Mouse (Mus musculus): ENCODE results near the gene Vmn1r234. TPM values are rescaled to one million over a fixed set of nuclear protein-coding genes. Genes with fewer than 3 reads are reported as not detected.
"Not testable (repeated sequence)": the region's sequence is repeated elsewhere in the genome, so short reads cannot be mapped to it uniquely, and the experiment has no call there.

Vmn1r234 gene
- polyA plus RNA-seq (2012; rRNA removed) (not detected in 2 replicates), polyA plus RNA-seq (2014; fragmentation: Nextera tagmentation; extraction: Ambion mirVana) (not detected in 2 replicates)

DNA sequence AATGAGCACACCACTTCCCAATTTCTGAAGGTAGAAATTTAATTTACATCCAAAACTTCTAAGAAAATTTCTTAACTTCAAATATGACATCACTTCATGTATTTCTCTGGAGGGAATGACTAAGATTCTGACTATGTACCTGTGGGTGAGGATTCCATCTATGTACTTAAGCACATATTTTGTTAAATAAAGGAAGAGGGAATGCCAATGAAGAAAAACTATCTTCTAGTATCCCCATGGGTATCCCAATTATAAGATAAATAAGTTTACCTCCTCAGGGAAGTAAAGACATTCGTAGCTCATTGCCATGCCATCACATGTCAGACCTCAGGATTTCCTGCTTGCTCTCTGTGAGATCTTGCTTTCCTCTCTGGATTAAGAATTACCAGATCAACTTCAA, at the start of gene Vmn1r234:
Gene Vmn1r234, plus strand, starts transcription at position 301 of the 400 bp plus-strand sequence.
- no peak for ATAC-seq (ENCODE audit: low FRiP score, low read depth)
- Histone ChIP-seq H3K27ac (replicated peaks; ENCODE audit: low read depth, low read length) (no peak within 1 kb of the TSS), H3K4me3 (replicated peaks; ENCODE audit: low read length) (no peak within 1 kb of the TSS), H3K9ac (ENCODE audit: low read depth, low read length, severe bottlenecking) (no peak within 1 kb of the TSS), H3K4me2 (replicated peaks; ENCODE audit: low read depth, low read length, severe bottlenecking) (no peak within 1 kb of the TSS), H3K27me3 (ENCODE audit: control insufficient read depth, insufficient read depth, low read length) (no peaks in the 10 kb centered on the region), H3K9me3 (ENCODE audit: control insufficient read depth, low read length) (no peaks in the 10 kb centered on the region), H3K36me3 (ENCODE audit: control insufficient read depth, insufficient read depth, low read length) (no peaks in the 10 kb centered on the region), H3K4me1 (ENCODE audit: control insufficient read depth, insufficient read depth, low read length) (no peaks in the 10 kb centered on the region)
- TF ChIP-seq POLR2A (IDR thresholded peaks at IDR 0.05; ENCODE audit: borderline replicate concordance, extremely low read depth, insufficient read depth, insufficient read length), result no peak
- no peak for DNase-seq (ENCODE audit: low spot score)
- WGBS, result 84% methylated on average over 1 of the region's 1 CpGs

GRCm38 (mm10) chr17:21211081-21211480, 14.8 kb upstream of the Vmn1r234 start:
- not testable (repeated sequence) for H3K27ac ChIP-seq (replicated peaks; ENCODE audit: low read depth, low read length); H3K4me1 ChIP-seq (ENCODE audit: control insufficient read depth, insufficient read depth, low read length); DNase-seq (ENCODE audit: low spot score); H3K4me2 ChIP-seq (replicated peaks; ENCODE audit: low read depth, low read length, severe bottlenecking); H3K4me3 ChIP-seq (replicated peaks; ENCODE audit: low read length); H3K27me3 ChIP-seq (ENCODE audit: control insufficient read depth, insufficient read depth, low read length); H3K9me3 ChIP-seq (ENCODE audit: control insufficient read depth, low read length); ATAC-seq (ENCODE audit: low FRiP score, low read depth); H3K9ac ChIP-seq (ENCODE audit: low read depth, low read length, severe bottlenecking); H3K36me3 ChIP-seq (ENCODE audit: control insufficient read depth, insufficient read depth, low read length)
- WGBS, result 82% methylated on average over 1 of the region's 1 CpGs

- Histone ChIP-seq H3K36me3 (ENCODE audit: control insufficient read depth, insufficient read depth, low read length) (no peaks in the 10 kb centered on the region), H3K9ac (ENCODE audit: low read depth, low read length, severe bottlenecking) (no peak overlapping the region), H3K4me3 (replicated peaks; ENCODE audit: low read length) (no peak overlapping the region), H3K4me1 (ENCODE audit: control insufficient read depth, insufficient read depth, low read length) (no peaks in the 10 kb centered on the region), H3K4me2 (replicated peaks; ENCODE audit: low read depth, low read length, severe bottlenecking) (no peak overlapping the region), H3K27ac (replicated peaks; ENCODE audit: low read depth, low read length) (no peak overlapping the region), H3K27me3 (ENCODE audit: control insufficient read depth, insufficient read depth, low read length) (no peaks in the 10 kb centered on the region), H3K9me3 (ENCODE audit: control insufficient read depth, low read length) (no peaks in the 10 kb centered on the region)
- no peak for TF ChIP-seq POLR2A (IDR thresholded peaks at IDR 0.05; ENCODE audit: borderline replicate concordance, extremely low read depth, insufficient read depth, insufficient read length)
- DNase-seq (ENCODE audit: low spot score) (peak; percentile 47), ATAC-seq (ENCODE audit: low FRiP score, low read depth) (no peak)
- 29% methylated on average over 9 of the region's 9 CpGs for WGBS
Observed at GRCm38 (mm10) chr17:21231654-21232053, 5.8 kb downstream of the Vmn1r234 start.

DNA sequence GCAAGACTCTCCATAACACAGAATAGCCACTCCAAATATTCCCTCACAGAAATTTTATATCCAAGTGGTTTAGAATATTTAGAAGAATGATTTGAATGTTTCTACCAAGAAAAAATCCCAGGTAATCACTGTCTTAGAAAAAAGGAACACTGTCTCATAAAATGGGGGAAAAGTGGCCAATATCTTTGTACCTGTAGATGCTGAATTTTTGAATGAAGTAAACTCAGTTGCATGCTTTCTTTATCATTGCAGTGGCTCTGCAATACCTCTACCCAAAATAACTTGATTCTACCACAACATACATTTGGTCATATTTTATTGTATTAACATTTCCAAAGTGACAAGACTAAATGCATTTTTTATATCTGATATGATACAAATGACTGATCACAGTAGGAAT, 30.2 kb downstream of the Vmn1r234 start, which contains the start of gene Vmn1r235:
Gene Vmn1r235, plus strand, starts transcription at position 301 of the 400 bp plus-strand sequence.
- DNase-seq (ENCODE audit: low spot score), result no peak
- Histone ChIP-seq H3K4me3 (replicated peaks; ENCODE audit: low read length) (no peak within 1 kb of the TSS), H3K4me2 (replicated peaks; ENCODE audit: low read depth, low read length, severe bottlenecking) (no peak within 1 kb of the TSS), H3K9me3 (ENCODE audit: control insufficient read depth, low read length) (no peaks in the 10 kb centered on the region), H3K4me1 (ENCODE audit: control insufficient read depth, insufficient read depth, low read length) (no peaks in the 10 kb centered on the region), H3K27ac (replicated peaks; ENCODE audit: low read depth, low read length) (no peak within 1 kb of the TSS), H3K36me3 (ENCODE audit: control insufficient read depth, insufficient read depth, low read length) (no peaks in the 10 kb centered on the region), H3K27me3 (ENCODE audit: control insufficient read depth, insufficient read depth, low read length) (no peaks in the 10 kb centered on the region), H3K9ac (ENCODE audit: low read depth, low read length, severe bottlenecking) (no peak within 1 kb of the TSS)
- no peak for TF ChIP-seq POLR2A (IDR thresholded peaks at IDR 0.05; ENCODE audit: borderline replicate concordance, extremely low read depth, insufficient read depth, insufficient read length)
- ATAC-seq (ENCODE audit: low FRiP score, low read depth), result no peak

DNA sequence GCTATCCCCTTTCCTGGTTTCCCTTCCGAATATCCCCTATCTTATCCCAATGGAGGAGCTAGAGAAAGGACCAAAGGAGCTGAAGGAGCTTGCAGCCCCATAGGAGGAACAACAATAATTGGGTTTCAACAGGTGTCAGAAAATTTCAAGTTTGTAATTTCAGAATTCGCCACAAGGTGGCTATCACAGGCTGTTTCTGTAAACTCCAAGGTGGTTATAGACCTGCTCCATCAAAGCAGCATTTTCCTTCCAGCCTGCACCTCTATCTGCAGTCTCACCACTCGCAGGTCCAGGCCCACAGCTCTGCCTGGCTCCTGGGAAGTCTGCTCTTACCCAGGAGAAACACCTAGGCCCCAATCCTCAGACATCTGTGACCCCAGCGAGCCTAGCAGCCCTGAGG, 46.2 kb downstream of the Vmn1r234 start:
- DNase-seq (ENCODE audit: low spot score), result peak; percentile 73
- WGBS, result 7% methylated on average over 4 of the region's 4 CpGs
- Histone ChIP-seq H3K4me2 (replicated peaks; ENCODE audit: low read depth, low read length, severe bottlenecking) (no peak overlapping the region), H3K9me3 (ENCODE audit: control insufficient read depth, low read length) (no peaks in the 10 kb centered on the region), H3K4me3 (replicated peaks; ENCODE audit: low read length) (no peak overlapping the region), H3K36me3 (ENCODE audit: control insufficient read depth, insufficient read depth, low read length) (no peaks in the 10 kb centered on the region), H3K9ac (ENCODE audit: low read depth, low read length, severe bottlenecking) (no peak overlapping the region), H3K4me1 (ENCODE audit: control insufficient read depth, insufficient read depth, low read length) (no peaks in the 10 kb centered on the region), H3K27ac (replicated peaks; ENCODE audit: low read depth, low read length) (no peak overlapping the region), H3K27me3 (ENCODE audit: control insufficient read depth, insufficient read depth, low read length) (no peaks in the 10 kb centered on the region)
- no peak for TF ChIP-seq POLR2A (IDR thresholded peaks at IDR 0.05; ENCODE audit: borderline replicate concordance, extremely low read depth, insufficient read depth, insufficient read length)
- no peak for ATAC-seq (ENCODE audit: low FRiP score, low read depth)

GRCm38 (mm10) chr17:21282642-21283041, 56.8 kb downstream of the Vmn1r234 start, which contains the start of gene Vmn1r236:
Gene Vmn1r236, plus strand, starts transcription at chr17:21282942.
- H3K9me3 ChIP-seq (ENCODE audit: control insufficient read depth, low read length), result no peaks in the 10 kb centered on the region
- H3K9ac ChIP-seq (ENCODE audit: low read depth, low read length, severe bottlenecking), result no peak within 1 kb of the TSS
- DNase-seq (ENCODE audit: low spot score), result no peak
- ATAC-seq (ENCODE audit: low FRiP score, low read depth), result no peak
- H3K4me1 ChIP-seq (ENCODE audit: control insufficient read depth, insufficient read depth, low read length), result no peaks in the 10 kb centered on the region
- H3K36me3 ChIP-seq (ENCODE audit: control insufficient read depth, insufficient read depth, low read length), result no peaks in the 10 kb centered on the region
- H3K27ac ChIP-seq (replicated peaks; ENCODE audit: low read depth, low read length), result no peak within 1 kb of the TSS
- WGBS, result 76% methylated on average over 3 of the region's 3 CpGs
- no peak within 1 kb of the TSS for H3K4me3 ChIP-seq (replicated peaks; ENCODE audit: low read length)
- H3K27me3 ChIP-seq (ENCODE audit: control insufficient read depth, insufficient read depth, low read length), result no peaks in the 10 kb centered on the region
- TF ChIP-seq POLR2A (IDR thresholded peaks at IDR 0.05; ENCODE audit: borderline replicate concordance, extremely low read depth, insufficient read depth, insufficient read length), result no peak
- no peak within 1 kb of the TSS for H3K4me2 ChIP-seq (replicated peaks; ENCODE audit: low read depth, low read length, severe bottlenecking)

Data from limb, embryonic 14.5 days (tissue).